Mouse (Mus musculus): Measurements from ENCODE around the gene Pou6f2.

The Pou6f2 gene

DNA sequence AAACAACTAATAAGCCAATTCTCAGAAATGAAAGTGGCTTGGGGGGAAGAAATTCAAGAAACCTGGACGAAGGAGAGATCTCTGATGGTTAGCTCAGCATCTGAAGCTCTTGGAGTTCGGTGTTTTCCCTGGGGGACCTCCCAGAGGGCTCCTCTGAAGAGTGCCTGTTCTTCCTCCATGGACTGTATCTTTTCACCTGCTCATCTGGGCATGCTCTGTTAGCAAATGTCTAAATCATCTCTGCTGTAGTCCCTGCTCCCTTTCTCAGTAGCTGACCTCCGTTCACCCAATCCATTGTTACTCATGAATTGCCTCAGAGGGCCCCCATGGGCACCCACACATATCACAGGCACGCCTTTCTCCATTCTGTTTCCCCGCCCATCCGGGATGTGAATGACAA, at the start of gene Pou6f2:
Pou6f2 (minus strand) TSS at position 101 of the 400 bp plus-strand sequence.
- no peak for DNase-seq

DNA sequence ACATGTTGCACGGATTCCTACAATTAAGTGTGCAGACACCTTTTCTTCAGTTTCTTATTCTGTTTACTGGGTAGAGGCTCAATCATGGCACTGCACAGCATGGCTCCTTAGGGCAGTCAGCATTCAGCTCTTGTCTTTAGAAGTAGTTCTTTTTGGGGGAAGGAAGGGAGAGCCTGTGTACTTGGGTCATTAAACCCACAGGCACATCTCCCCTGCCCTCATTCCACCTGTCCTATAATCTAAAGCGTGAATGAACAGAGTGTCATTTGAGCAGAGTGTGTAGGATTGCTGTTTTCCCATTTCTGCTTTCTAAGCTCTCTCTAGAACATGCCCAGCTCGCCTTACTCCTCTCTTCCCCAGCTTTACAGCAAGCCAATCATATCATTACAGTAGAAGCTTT, 42.4 kb upstream of the Pou6f2 start:
- DNase-seq: no peak

DNA sequence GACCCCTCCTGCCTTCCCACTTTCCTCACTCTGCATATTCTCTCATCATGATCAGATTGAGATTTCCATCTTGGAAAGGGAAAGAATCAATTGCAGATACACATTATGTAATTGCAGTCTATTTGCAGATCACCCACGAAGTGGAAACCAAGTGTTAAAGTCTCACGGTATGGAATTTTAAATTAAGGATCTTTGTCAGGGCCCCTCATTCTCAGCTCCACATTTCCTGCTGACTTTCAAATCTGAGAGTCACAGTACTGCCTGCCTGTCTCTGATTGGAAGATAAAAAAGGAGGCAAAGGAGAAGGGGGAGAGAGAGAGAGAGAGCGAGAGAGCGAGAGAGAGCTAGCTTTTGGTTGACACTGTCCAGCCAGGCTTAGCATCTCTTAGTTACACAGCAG, 9.8 kb downstream of the Pou6f2 start:
- no peak for DNase-seq

DNA sequence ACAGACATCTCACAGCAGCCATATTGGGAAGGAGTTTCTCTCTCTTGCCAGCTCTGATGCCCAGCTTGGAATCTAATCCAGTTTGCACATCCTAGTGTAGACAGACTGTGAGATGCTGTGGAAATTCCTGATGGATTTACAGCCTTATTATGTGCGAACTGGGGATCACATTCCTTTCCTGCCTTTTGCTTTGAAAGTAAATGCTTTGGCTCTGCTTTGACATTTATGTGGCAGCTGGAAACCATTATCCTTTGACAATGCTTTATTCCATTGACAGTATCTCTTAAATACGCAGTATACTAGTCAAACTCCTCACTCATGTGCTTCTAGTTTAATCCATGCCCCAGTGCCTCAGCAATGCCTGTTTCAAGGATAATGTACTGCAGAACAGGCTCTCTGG, 34.1 kb downstream of the Pou6f2 start:
- no peak for DNase-seq

DNA sequence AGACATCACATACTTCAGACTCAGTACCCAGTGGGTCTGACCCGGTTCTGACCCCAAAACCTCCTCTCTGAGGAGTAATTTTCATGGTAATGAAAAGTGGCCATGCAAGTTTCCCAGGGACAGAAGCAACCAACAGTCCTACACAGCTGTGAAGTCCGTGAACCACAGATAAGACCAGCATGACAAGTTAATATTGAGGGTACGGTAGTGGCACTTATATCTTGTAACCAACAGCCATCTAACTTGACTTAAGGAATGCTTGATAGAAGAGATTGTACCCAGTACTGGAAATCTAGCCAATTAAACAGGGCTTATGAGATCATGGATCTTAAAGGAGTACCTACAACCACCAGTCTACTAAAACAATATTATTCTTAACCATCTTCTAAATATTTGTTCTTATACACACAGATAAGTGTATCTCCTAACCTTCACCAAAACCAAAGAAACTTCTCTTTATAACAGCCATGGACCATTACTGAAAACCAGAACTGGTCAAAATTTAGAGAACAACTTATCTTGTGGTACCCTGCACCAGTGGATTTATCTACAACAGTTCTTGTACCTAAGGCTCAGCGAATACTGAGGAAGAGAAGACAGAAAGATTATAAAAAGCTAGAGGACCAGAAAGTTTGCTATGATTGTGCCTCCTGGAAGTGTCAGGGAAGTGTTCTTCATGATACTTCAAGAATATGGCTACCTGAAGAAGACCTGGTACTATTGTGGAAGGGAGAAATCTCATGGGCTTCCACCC, 52.7 kb downstream of the Pou6f2 start:
- no peak for DNase-seq

DNA sequence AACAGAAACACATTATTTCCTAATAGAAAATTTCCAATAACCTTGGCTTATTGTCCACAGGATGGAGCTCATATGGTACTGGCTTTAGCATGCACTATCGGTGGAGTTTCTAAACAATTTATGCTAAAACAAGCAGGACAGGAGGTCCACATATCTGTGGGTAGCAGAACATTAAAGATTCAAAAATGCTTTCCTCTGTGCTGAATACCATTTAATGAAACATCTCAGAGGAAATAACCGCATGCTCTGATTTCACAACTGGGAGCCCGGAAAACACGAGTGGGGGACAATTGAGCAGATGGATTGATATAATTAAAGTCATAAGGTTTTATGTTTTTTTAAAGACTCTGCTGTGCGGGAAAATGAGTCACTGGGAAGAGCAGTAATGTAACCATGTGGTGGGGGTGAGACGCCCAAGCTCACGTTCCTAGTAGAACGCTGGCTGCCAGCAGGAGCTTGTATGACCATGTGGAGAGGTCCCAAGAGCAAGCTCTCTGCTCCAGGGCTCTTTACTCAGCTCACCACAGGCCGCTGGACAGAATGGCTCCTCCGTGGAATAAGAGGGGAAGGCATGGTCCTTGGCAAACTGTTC, 58.5 kb downstream of the Pou6f2 start:
- DNase-seq: peak; percentile 7

DNA sequence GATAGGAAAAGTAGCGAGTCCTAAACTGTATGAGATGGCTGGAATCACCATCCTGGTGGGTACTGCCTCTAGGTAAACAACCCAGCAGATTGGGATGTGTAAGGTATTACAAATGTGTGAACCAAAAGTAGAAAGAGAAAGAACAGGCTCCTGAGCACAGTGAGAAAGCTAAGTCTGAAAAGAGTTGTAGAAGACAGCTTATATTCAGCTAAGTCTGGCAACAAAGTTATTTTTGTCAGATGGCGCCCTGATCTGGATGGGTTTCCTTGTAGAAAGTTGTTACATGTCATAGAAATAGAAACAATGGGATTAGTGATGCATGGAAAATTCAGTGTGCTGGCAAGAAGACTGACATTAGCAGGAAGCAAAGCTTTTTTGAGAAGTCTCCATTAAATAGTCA, 59.5 kb downstream of the Pou6f2 start:
- peak; percentile 9 for DNase-seq

DNA sequence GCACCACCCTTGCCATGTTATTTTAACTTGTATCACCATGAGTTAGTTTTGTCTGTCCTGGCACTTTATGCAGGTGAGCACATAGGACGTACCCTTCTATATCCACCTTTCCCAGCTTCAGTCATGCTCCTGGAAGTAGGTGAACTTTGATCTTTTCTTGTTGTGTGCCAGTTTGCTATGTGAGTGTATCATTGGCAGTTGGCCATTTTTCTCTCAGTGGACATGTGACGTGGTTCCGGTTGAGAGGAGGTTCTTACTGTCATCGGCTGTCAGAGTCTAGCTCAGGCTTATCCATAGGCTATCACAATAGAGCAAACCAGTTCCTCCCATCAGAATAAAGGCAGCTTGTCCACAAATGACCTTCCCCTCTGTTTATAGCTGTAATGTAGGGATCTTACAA, 63.5 kb downstream of the Pou6f2 start:
- no peak for DNase-seq

DNA sequence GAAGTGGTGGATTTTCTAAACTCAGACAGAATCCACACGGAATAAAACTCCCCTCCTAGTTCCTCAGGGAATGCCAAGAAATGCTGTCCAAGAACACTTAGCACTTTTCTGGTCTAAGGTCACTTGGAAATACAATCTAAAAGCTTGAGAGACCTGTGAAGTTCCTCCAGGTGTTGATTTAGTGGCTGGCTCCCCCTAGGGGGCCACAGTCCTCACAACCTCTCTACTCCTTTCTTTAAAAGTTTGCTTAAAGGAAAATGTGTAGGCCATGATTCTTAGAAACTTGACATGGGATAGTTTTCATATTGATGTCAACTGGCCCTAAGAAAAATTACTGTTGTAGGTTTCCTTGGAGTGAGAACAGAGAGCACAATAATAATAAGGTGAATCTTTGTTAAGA, 64.9 kb downstream of the Pou6f2 start:
- DNase-seq: no peak

DNA sequence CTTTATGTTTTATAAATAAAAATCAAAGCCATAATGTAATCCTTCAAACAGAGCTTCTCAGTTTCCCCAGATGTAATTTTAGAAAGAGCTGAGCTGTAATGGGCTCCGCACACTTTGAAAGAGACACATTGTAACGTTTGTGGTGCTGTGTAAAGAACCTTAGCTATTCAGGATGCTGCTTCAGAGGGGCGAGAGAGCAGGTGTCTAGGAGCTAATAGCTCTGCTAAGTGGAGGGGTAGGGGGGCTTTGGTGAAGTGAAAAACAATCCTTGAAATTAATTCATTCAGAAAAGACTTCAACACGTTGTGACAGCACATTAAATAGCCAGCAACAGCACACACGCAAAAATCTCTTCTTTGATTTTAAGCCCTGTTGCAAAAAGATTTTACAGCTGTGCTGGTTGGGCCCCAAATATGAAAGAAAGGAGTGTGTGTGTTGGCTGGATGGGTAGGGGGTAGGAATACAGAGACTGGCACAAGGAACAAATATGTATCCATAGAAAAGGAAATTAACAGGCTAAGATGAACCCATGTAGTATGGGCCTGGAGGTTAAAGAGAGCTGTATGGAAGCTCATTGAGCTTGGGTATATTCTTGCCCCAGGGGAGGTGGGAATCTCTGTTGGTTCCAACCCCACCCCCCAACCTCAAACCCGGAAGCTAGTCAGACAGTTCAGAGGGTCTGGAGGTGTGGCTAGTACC, 73.4 kb downstream of the Pou6f2 start:
- DNase-seq: no peak

DNA sequence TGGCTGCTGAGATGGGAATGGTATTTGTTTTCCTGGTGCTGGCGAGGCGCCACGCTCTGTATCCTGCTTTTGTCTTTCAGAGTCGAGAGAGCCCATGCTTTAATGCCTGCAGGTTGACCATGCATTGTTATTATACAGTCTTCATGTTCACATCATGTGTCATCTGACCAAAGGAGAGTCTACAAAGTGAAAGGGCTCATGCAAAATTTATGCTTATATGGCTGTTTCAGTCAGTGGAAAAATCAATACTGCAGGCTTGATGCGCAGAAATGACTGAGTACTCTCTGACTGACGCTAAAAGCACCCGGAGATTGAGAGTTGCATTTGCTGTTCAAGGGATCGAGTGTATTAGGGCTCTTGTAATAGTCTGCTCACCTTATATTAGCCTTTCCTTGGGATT, 74.1 kb downstream of the Pou6f2 start:
- DNase-seq: no peak

DNA sequence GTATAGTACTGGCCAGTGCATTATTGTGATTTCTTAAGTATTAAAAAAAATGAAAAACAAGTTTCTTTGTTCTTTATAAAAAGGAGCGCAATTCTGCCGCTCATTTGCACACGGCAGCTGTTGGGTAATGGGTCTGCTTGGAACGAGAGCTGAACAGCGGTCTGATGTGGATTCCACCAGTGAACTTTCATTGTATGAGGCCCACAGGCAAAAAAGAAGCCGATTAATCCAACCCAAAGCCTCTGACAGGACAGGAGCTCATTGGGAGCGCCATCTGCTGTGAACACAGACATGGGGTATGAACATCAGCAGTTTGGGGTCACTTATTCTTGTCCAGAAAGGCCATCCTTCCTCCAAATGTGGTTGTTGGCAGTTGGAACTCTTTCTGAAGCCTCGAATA, 84.9 kb downstream of the Pou6f2 start:
- no peak for DNase-seq

DNA sequence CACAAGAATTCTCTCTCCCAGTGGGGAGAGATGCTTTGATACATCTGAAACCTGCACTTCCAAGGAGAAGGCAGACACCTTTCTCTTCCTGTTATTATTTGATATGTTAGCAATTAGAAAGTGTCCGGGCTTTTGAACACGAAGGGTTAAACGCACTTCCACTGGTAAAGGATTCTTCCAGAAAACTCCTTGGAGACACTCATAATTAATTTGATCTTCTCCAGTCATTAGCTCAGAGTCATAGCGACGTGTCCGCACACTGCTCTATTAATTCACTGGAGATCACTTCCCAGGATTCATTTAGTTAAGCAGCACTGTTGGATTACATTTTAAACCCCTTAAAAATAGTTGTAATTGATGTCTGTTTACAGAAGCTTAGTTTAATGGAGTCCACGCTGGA, 88.5 kb downstream of the Pou6f2 start:
- DNase-seq: no peak

DNA sequence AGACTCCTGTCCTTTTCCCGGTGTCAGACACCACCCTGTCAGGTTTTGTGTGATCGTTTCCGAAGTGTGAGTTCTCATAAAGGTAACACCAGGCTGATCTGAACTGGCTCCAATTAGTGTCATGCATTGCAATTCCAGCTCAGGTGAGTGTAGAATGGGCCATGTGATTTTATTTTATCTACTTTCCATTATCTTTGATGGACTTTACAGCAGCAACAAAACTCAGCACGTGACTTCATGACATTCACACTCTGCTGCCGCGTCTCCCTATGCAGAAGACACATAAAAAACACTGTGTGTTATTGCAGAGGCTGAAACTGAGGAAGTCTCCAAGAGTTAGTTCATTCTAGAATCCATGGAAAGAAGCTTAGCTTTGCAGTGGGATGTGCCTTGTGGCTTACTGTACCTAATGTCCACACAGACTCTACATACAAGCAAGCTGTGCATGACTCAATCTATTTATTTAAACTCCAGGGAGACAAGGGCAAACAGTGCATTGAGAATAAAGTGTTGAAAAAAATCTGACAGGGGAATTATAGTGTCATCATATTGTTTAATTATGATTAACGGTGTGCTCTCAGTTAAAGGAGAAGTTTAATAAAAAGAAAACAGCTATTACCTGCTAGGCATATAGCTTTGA, 90.9 kb downstream of the Pou6f2 start:
- no peak for DNase-seq

DNA sequence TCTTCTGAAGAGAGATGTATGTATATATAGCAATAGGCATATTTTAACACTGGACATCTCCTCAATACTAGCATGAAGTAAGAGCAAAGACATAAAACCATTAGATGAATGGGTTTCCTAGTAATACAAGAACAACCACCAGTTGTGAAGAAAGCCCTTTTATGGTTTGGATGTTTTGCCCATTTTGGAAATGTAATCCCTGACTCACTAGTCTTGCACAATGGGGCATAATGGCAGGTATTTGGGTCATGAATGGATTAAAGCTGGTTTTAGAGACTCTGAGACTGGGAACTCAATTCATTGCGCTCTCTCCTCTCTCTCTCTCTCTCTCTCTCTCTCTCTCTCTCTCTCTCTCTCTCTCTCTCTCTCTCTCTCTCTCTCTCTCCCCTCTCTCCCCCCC, 97.5 kb downstream of the Pou6f2 start:
- no peak for DNase-seq

DNA sequence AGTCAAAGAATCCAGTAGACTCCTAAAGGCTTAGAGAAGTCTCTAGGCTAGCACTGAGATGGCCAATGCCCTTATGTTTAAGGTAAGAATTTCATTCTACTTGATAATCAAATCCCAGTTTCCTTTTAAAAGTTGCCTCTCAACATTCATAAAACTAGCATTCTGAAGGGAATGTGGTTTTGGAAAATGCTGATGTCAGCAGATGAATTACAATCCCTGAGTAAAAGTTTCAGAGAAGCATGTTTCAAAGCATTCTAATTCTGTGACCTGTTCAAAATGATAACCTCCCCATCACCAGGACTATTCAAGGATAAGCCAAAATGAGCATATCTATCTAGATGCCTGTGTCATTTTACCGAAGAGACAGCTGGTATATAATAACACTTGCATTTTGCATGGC, 104.0 kb downstream of the Pou6f2 start:
- no peak for DNase-seq

DNA sequence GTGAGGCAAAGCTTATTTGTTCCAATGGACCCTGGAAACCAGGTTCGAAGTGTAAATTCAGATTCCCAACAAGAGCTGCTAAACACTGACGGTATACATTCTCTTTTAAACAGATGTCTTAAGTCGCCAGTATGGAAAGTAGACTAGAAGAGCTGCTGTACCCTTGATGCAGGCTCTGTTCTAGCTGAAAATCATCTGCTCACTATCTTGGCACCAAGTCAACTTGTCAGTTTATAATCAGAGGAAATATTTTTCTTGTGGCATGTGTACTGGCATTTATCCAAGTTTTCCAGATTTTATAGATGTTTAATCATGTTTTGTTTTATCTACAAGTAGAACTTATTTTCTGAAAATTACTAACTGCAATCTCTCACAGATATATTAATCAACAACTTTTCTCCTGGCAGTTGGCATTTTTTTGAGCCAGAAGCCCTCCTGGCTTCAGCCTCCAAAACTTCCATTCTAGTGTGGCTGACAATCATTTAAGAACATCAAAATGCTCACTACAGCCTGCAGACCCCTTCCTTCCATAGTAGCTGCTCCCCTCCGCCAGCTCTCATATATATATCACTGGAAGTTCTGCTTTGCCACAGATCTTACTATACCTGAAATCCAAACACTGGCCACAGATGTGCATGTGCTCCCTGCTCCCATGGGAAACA, 107.1 kb downstream of the Pou6f2 start:
- DNase-seq: no peak

DNA sequence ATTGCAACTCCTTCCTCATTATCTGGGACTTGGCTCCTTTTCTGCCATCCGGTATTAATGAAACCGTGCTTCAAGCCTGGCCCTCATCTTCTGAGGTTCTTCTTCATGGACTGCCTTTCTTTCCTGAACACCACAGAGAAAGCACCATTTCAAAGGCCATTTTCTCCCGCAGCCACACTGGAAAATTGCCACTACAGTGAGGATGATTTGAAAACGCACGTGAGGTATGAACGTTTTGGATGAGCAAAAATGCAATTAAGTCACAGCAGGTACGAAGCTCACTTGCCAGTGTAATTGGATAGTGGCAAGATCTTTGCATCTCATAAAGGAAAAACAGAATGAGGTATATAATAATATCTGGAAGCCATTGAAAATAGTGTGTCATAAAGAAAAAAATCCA, 110.0 kb downstream of the Pou6f2 start:
- no peak for DNase-seq

DNA sequence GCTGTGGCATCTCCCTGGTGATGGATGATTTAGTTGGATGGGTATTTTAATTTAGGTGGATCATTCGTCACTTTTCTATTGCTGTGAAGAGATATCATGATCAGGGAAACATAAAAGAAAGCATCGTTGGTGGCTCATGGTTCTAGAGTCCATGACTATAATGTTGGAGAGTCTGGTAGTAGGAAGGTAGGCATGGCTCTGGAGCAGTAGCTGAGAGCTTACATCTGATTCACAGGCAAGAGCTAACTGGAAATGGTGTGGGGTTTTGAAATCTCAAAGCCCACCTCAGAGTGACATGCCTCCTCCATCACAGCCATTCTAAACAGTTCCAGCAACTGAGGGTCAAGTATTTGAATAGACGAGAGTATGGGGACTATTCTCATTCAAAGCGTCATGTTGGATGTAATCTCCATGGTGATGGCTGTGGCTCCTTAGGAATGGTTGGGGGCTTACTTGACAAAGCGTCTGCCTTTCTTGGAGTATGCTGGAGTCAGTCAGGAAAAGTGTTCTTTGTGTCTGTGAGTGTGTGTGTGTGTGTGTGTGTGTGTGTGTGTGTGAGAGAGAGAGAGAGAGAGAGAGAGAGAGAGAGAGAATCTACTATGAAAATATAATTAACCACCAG, 115.0 kb downstream of the Pou6f2 start:
- no peak for DNase-seq

DNA sequence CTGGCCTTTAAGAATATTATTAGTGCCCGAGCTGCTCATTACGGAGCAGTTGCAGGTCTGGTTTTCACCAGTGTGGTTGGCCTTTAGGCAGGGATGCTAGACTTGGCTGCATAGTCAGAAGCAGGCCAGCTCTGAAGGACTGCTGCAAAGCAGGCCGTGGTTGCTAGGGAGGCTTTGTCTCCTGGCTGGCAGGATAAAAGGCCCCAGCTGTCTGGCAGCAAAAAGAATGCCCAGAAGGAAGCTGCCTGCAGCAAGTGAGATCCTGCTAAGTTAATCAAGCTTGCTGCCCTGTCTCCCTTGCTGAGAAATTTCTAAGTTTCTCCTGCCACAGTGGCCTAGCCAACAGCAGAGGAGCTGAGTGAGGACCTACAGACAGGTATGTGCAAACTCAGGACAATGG, 116.4 kb downstream of the Pou6f2 start:
- no peak for DNase-seq

DNA sequence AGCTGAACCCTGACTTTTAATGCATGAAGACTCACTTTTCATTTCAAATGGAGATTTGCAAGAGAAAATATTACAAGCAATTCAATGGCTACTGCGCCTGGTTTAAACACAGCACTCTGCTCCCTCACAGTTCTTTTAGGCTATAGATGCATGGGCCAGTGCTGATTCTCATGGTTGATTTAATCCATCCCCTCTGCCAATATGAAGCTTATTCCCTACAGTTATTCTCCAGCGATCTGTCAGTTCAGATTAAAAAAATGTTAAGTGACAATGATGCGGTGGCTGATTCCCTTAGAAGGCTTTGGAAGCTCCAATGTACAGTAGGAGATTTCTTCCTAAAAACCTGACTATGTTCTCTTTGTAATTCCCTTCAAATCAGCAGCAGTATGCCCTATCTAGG, 144.4 kb downstream of the Pou6f2 start:
- DNase-seq: no peak

DNA sequence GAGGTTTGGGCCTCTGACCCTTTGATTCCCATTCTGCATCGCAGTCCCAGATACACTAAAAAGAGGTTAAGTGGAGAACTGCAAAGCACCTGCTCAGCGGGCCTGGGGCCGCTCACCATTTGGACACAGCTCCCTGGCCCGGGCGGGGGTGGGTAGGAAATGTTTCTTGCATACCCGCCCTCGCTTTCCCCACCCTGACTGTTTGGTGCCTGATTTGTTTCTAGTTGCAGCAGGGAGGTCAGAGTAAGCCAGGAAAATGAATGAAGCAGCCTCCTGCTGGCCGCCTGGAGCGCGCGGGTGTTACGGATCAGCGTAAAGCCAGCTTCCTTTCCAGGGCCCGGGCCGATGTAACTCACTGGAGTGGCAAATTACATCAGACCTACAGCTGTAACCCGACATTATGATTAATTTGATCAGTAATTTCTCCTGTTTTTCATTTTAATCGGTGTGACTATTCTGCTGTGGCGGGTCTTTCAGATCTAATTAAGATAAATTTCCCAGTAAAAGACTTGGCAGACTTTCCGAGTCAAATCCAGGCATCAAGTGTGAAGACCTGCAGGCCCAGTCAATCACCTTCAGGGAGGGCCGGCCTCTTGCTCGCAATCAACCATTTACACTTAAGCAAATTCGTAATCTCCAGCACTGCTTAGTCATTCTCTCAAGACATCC, 178.8 kb downstream of the Pou6f2 start:
- DNase-seq: no peak
